Mouse (Mus musculus) embryonic facial prominence, embryonic 10.5 days (tissue): ENCODE results near the gene Tm6sf1. TPM values are rescaled to one million over a fixed set of nuclear protein-coding genes. Genes with fewer than 3 reads are reported as not detected.

Experiments
- DNase-seq: peaks from one replicate; pipeline ENCODE4 v3.0.0-alpha.2; 2017; ENCODE audit warnings: low spot score
- H3K27ac ChIP-seq: fragments of 300-500 bp; sonication (generic); replicated peaks from 2 replicates; pipeline ENCODE4 v1.5.1; 2016; ENCODE audit warnings: mild to moderate bottlenecking
- H3K27me3 ChIP-seq: fragments of 300-500 bp; sonication (generic); replicated peaks from 2 replicates; pipeline ENCODE4 v1.6.1; 2016; ENCODE audit warnings: low read depth, mild to moderate bottlenecking; ENCODE audit not compliant: poor library complexity, severe bottlenecking
- H3K36me3 ChIP-seq: fragments of 300-500 bp; sonication (generic); replicated peaks from 2 replicates; pipeline ENCODE4 v1.6.1; 2016; ENCODE audit warnings: mild to moderate bottlenecking, moderate library complexity
- H3K4me1 ChIP-seq: fragments of 300-500 bp; sonication (generic); 2 replicates; pipeline ENCODE4 v1.6.1; 2016
- H3K4me3 ChIP-seq: fragments of 300-500 bp; sonication (generic); 2 replicates; pipeline ENCODE4 v1.5.1; 2016; ENCODE audit warnings: mild to moderate bottlenecking, moderate library complexity
- H3K9me3 ChIP-seq: fragments of 300-500 bp; sonication (generic); 2 replicates; pipeline ENCODE4 v1.6.1; 2016; ENCODE audit warnings: mild to moderate bottlenecking
- WGBS: fragments of 180-500 bp; shearing (Covaris S2); methylation state at CpG from one replicate; pipeline ENCODE4 v1.1.7; 2016; 5-methylcytosine and 5-hydroxymethylcytosine counted together
- polyA plus RNA-seq: library from polyadenylated mRNA; unstranded; fragments of >200 nt; fragmentation: Nextera tagmentation; extraction: Ambion mirVana; gene quantifications from 2 replicates; pipeline ENCODE4 v1.2.1, GENCODE M21; 2016

The Tm6sf1 gene
- polyA plus RNA-seq, 1 experiment from 2014 or later = 10.7 TPM

DNA sequence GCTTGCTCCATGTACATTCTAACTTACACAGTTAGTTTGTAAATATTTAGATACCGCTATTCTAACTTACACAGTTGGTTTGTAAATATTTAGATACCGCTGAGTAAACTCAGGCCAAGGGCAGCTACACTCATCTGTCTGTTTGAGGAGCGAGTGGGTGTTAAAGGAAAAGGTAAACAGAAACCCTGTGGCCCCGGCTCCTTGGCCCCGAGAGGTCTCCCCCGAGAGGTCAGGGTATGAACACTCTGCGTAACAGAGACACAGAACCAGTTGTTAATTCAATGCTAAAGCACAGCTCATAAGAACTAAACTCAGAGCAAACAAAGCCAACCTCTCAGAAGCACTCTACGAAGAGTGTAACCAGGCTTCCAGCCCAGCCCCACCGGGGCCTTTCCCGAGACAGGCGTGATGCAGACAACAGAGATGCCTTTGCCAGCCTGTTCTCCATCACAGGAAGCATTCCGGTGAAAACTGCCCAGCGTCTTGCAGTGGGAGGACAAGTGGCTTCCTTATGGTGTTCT is 13.8 kb downstream of the Tm6sf1 start:
- H3K36me3 ChIP-seq = no peaks in the 10 kb centered on the region
- H3K4me1 ChIP-seq = peaks cover 11% of the 10 kb centered on the region
- H3K27ac ChIP-seq = no peak overlapping the region
- H3K27me3 ChIP-seq = no peaks in the 10 kb centered on the region
- H3K9me3 ChIP-seq = no peaks in the 10 kb centered on the region
- 64% methylated on average over 13 of the region's 13 CpGs for WGBS
- no peak overlapping the region for H3K4me3 ChIP-seq
- DNase-seq = peak; percentile 34

DNA sequence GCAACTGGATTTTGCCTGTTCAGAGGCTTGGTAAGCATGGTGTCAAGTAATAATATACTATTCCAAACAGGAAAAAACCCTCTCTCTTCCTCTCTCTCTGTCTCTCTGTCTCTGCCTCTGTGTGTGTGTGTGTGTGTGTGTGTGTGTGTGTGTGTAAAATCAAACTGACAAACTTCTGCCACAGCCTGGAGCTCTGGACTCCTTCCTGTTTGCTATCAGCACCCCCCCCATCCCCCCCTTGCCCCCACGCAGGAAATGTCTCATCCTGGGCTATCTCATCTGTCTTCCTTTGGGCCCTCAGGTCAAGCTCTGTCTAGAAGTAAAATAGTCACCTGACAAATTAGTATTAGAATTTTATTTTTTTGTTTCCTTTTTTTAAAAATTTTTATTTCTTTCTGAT is 15.0 kb downstream of the Tm6sf1 start:
- Histone ChIP-seq H3K4me1 (peaks cover 7% of the 10 kb centered on the region), H3K27me3 (no peaks in the 10 kb centered on the region), H3K4me3 (no peak overlapping the region), H3K27ac (no peak overlapping the region), H3K36me3 (peaks cover 10% of the 10 kb centered on the region; the same call in 1 of the 2 replicates), H3K9me3 (no peaks in the 10 kb centered on the region)
- WGBS = 46% methylated on average over 1 of the region's 1 CpGs
- DNase-seq = no peak

DNA sequence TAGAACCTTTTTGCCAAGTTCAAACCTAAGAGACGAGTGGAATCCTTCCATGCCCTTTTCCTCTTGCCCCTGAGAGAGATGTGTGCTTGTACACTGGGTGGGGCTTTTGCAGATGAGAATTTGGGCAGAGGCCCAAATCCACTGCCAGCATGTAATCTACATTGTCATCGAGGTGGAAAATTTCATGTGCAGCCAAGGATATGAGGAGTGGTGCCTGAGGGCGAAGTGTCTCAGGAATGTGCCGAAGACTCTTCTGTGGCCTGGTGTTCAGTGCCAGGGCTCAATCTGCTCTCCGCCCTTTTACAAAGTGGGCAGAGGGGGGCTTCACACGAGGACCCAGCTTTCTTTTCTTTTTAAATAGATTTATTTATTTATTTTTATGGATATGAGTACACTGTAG is 15.8 kb downstream of the Tm6sf1 start:
- H3K4me1 ChIP-seq = peaks cover 6% of the 10 kb centered on the region
- H3K27ac ChIP-seq = no peak overlapping the region
- H3K4me3 ChIP-seq = no peak overlapping the region
- H3K9me3 ChIP-seq = no peaks in the 10 kb centered on the region
- H3K27me3 ChIP-seq = no peaks in the 10 kb centered on the region
- no peak for DNase-seq
- 86% methylated on average over 6 of the region's 6 CpGs for WGBS
- H3K36me3 ChIP-seq = peaks cover 11% of the 10 kb centered on the region; the same call in 1 of the 2 replicates

DNA sequence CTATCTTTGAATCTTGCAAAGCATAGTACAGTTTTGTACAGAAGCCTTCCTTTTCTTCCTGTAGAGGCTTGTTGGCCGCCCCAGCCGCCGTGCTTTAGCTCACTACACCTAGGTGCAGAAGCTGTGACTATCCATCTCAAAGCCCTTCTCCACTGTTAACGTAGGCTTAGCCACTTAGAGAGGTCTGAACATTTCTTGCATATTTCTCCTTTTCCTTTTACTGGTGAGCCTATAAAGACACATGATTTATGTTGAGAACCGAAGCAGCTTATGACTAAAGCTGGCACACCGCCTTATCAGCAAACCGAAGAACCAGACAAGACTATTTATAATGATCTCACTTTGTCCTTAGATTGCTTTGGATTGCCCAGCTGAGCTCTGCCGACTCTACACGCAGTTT is 16.6 kb downstream of the Tm6sf1 start:
- H3K4me3 ChIP-seq = no peak overlapping the region
- H3K36me3 ChIP-seq = peaks cover 11% of the 10 kb centered on the region; the same call in 1 of the 2 replicates
- WGBS = 93% methylated on average over 9 of the region's 9 CpGs
- no peaks in the 10 kb centered on the region for H3K9me3 ChIP-seq
- H3K4me1 ChIP-seq = no peaks in the 10 kb centered on the region
- H3K27me3 ChIP-seq = no peaks in the 10 kb centered on the region
- no peak overlapping the region for H3K27ac ChIP-seq
- DNase-seq = no peak

DNA sequence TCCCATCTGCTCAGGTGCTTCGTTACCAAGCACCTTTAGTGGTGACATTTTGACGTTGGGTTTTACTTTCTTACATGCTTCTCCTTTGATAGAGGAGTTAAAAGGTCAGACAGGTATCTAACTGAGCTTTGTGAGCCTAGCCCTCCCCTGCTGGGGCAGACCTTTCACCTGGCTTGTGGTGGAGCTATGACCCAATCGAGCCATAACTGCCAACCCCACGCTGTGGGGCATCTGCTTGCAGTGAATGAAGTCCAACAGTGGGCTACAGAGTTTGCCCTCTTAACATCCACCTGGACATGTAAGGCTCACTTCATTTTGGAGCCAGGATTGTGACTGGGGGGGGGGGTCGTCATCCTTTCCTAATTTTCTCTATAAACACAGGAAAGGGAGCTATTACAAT is 21.5 kb downstream of the Tm6sf1 start:
- no peaks in the 10 kb centered on the region for H3K9me3 ChIP-seq
- 86% methylated on average over 5 of the region's 5 CpGs for WGBS
- no peak overlapping the region for H3K4me3 ChIP-seq
- no peaks in the 10 kb centered on the region for H3K4me1 ChIP-seq
- peaks cover 19% of the 10 kb centered on the region; the same call in 1 of the 2 replicates for H3K36me3 ChIP-seq
- no peaks in the 10 kb centered on the region for H3K27me3 ChIP-seq
- DNase-seq = no peak
- no peak overlapping the region for H3K27ac ChIP-seq

DNA sequence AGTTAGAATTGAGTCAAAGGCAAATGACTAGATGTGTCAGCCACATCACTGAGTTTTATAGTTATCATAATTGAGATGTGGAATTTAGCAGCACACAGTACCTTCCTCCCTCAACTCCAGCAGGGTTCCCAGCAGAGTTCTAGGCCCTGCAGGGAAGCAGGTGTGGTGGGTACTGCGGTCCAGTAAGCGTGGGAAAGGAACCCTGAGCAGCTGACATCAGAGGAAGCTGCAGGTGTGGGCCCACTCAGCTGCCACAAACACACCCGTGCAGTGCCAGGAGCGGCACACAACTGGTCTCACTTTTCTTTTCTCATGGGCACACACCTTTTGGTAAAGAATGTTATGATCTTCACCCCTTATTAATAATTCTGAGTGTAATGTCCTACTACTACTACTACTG is 22.0 kb downstream of the Tm6sf1 start:
- Histone ChIP-seq H3K27ac (no peak overlapping the region), H3K4me1 (no peaks in the 10 kb centered on the region), H3K36me3 (peaks cover 23% of the 10 kb centered on the region), H3K9me3 (no peaks in the 10 kb centered on the region), H3K27me3 (no peaks in the 10 kb centered on the region), H3K4me3 (no peak overlapping the region)
- DNase-seq = no peak
- 90% methylated on average over 4 of the region's 4 CpGs for WGBS

DNA sequence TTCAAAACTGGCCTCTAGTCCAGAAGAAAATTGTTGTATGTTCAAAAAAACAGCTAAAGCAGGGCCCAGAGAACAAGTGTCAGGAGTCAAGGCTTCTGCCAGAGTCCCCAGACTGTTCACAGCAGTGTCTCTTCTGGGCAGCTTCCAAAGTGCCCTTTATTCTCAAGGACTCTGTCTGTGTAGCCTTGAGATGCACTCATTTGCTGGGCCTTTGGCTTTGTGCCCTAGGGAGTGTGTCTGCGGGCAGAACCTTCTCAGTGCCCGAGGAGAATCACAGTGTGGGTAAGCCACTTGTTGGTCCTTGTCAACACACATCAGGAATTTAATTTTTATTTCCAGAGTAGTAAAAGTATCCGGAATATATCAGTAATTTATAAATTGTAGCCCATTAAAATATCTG is 22.8 kb downstream of the Tm6sf1 start:
- Histone ChIP-seq H3K9me3 (no peaks in the 10 kb centered on the region), H3K36me3 (peaks cover 30% of the 10 kb centered on the region), H3K27ac (no peak overlapping the region), H3K27me3 (no peaks in the 10 kb centered on the region), H3K4me1 (no peaks in the 10 kb centered on the region), H3K4me3 (no peak overlapping the region)
- no peak for DNase-seq
- 88% methylated on average over 3 of the region's 3 CpGs for WGBS

DNA sequence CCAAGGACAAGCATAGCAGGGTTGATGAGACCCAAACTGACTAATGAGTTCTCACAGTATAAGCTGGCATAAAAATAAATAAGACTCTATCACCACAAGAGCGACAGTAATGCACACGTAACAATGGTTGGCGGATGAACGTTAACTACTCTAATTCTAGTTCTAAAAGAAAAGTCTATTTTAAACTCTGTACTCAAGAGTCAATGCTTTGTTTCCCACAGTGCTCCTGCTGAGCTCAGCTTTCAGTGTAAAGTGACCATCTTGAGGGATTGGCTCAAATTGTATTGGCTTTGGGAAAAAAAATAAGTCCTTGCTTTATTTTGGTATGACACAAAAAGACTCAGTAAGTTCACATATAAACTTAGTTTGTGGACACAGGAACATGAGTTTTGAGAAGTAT is 26.3 kb downstream of the Tm6sf1 start:
- DNase-seq = no peak
- Histone ChIP-seq H3K27ac (no peak overlapping the region), H3K4me1 (no peaks in the 10 kb centered on the region), H3K36me3 (peaks cover 43% of the 10 kb centered on the region), H3K4me3 (no peak overlapping the region), H3K9me3 (no peaks in the 10 kb centered on the region), H3K27me3 (no peaks in the 10 kb centered on the region)
- WGBS = 88% methylated on average over 4 of the region's 4 CpGs

DNA sequence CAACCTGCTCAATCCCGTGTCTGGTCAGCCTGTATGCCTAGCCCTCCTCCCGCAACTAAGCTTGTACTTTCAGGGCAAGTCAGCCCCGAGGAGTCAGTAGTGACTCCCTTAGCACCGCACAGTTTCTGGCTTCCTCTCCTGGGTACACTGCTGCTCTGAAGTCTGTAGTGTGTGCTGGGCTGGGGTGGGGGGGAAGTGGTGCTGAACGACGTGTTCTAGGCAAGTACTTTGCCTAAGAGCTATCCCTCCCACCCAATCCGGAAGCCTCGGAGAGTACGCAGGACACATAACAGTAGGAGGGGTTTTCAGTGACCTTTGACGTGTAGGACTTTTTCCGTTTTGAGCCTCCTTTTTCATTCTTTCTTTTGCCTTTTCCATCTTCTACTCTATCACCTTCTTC is 40.6 kb downstream of the Tm6sf1 start:
- DNase-seq = no peak
- 82% methylated on average over 11 of the region's 11 CpGs for WGBS
- H3K4me3 ChIP-seq = no peak overlapping the region

DNA sequence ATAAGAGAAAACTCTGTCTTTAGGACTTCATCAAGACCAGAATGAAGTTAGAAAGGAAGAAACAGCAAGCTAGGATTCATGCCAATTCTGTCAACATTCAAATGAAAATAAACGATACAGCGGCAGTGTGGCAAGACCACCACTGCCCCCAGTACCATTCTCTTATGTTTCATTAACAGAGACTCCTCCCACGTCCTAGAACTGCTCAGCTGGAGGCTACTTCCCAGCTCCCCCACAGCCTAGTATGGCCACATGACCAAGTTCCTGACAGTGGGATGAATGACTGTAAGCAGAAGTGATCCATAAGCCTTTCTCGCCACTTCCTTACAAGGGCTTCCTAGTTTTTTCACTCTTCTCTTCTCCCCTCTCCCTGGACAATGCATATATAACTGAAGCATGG is 45.3 kb downstream of the Tm6sf1 start:
- no peak overlapping the region for H3K27ac ChIP-seq
- no peaks in the 10 kb centered on the region for H3K9me3 ChIP-seq
- no peaks in the 10 kb centered on the region for H3K27me3 ChIP-seq
- no peak for DNase-seq
- H3K36me3 ChIP-seq = peaks cover 27% of the 10 kb centered on the region
- peaks cover 3% of the 10 kb centered on the region; the same call in 1 of the 2 replicates for H3K4me1 ChIP-seq
- no peak overlapping the region for H3K4me3 ChIP-seq
- WGBS = 75% methylated on average over 4 of the region's 4 CpGs

More for the DNA sequence above, 40.6 kb downstream of the Tm6sf1 start:
- Histone ChIP-seq H3K36me3 (peaks cover 42% of the 10 kb centered on the region), H3K27ac (no peak overlapping the region), H3K9me3 (no peaks in the 10 kb centered on the region), H3K4me1 (peaks cover 3% of the 10 kb centered on the region; the same call in 1 of the 2 replicates), H3K27me3 (no peaks in the 10 kb centered on the region)

DNA sequence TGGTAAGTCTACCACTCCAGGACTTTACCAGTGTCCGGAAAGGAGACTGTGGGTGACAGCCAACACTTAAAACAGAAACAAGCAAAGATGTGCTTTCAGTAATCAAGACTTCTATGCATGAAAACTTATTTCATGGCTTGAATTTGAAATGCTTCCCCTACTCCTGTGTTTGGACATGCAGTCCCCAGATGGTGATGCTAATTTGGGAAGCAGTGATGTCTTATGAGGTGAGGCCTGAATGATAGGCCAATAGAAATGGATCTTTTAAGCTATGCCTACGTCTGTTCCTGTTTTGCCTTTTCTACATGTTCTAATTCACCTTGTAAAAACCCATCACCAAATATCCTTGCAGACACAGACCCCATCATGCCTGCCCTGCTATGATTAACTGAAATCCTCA is 46.1 kb downstream of the Tm6sf1 start:
- H3K9me3 ChIP-seq = no peaks in the 10 kb centered on the region
- no peaks in the 10 kb centered on the region for H3K4me1 ChIP-seq
- 85% methylated on average over 2 of the region's 2 CpGs for WGBS
- no peak overlapping the region for H3K27ac ChIP-seq
- H3K27me3 ChIP-seq = no peaks in the 10 kb centered on the region
- DNase-seq = no peak
- peaks cover 22% of the 10 kb centered on the region for H3K36me3 ChIP-seq
- H3K4me3 ChIP-seq = no peak overlapping the region

DNA sequence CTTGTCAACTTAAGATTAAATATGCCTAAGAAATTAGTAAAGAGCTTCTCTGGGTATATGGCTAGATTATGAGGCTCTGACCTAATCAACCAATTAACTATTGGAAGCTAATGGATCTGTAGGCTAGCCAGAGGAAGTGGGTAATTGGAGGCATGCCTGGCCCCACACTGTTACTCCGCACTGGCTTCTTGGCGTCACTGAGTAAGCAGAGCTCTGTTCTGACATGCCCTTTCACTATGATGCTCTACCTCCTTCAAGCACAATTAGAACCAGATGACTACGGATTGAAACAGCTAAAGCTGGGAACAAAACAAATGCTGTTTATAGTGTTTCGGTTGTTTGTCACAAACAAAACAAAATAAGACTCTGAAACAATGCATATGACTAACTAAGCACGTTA is 59.5 kb downstream of the Tm6sf1 start:
- 35% methylated on average over 5 of the region's 5 CpGs for WGBS
- Histone ChIP-seq H3K27ac (no peak overlapping the region), H3K9me3 (no peaks in the 10 kb centered on the region), H3K4me1 (peaks cover 6% of the 10 kb centered on the region), H3K27me3 (no peaks in the 10 kb centered on the region), H3K36me3 (peaks cover 6% of the 10 kb centered on the region), H3K4me3 (no peak overlapping the region)
- DNase-seq = peak; percentile 30

DNA sequence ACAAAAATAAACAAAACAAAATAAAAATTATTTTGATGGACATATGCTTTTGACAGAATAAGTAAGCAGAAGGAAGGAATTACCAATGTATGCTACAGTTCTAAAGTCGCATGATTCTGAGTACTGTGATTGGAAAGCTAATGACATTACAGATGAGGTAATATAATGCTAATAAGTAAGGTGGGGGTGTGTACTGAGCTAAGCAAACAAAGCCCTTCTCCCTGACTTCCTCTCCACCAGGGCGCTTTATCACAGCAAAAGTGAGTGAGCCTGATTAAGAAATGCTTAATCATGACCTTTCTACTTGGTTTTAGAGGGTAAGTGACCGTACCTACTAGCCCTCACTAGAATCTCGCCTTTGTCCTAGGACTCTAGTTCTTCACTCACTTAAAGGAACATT is 61.5 kb downstream of the Tm6sf1 start:
- no peak overlapping the region for H3K4me3 ChIP-seq
- WGBS = 83% methylated on average over 4 of the region's 4 CpGs

More for the DNA sequence above, 61.5 kb downstream of the Tm6sf1 start:
- H3K9me3 ChIP-seq = no peaks in the 10 kb centered on the region
- no peak for DNase-seq
- peaks cover 17% of the 10 kb centered on the region for H3K4me1 ChIP-seq
- H3K27me3 ChIP-seq = no peaks in the 10 kb centered on the region
- H3K36me3 ChIP-seq = peaks cover 6% of the 10 kb centered on the region
- no peak overlapping the region for H3K27ac ChIP-seq
